Mouse (Mus musculus) forelimb bud, embryonic 11.5 days (tissue): ENCODE results near the gene Creg2.
A peak's percentile ranks its signal among the peaks of the same experiment; 100 is the strongest.

ENCODE experiments used
- DNase-seq: peaks from one replicate; pipeline ENCODE4 v3.0.0-alpha.2; 2012; ENCODE audit warnings: low read depth, low spot score

Creg2 gene

DNA sequence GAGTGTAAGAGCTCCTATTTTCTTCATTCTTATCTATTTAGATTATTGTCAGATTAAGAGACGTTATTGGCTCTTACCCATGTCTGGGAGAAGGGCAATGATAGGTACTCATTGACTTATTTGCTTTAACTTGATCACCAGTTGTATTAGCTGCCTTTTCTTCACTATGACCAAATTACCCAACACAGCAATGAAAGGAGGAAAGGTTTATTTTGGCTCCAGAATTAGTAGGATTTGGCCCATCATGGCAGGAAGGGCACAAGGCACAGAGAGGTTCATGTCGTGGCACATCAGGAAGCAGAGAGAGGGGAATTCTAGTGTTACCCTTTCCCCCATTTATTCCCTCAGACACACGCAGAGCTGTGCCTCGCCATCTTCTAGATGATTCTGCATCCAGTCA, 1.8 kb upstream of the Creg2 start:
- no peak for DNase-seq

DNA sequence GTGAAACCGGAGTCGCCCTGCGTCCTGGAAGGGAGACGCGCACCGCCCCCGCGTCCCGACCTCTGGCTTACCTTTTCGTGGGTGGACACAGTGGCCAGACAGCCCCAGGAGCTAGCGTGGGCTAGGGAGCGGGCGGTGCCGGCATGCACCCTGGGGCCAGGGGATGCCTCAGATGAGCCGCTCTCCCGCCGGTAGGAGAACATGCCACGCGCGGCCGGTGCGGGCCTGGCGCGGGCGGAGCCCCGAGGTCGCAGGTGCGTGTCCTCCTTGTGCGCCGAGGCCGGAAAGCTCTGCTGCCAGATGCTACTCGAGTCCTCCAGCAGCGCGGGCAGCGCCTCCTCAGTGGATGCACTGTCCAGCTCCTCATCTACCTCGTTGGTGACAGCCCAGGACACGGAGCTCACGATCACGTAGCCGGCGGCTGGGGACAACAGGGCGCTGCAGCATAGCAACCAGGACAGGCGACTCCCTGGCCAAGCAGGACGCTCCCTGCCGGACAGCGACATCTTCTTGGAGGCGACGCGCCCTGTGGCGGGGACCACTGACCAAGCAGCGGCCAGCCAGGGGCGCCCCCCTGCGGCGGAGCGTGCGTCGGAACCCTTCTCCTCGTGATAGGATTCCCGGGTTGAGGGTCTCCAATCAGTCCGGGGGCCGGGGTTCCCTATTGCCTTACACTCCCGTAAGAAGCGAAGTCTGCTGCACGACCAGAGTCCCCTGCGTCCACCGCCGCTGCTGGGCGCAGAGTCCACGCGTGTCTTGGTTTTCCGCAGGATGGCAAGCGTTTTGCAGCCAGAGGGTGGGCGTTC, 636 bp downstream of the Creg2 start:
- peak; percentile 52 for DNase-seq

DNA sequence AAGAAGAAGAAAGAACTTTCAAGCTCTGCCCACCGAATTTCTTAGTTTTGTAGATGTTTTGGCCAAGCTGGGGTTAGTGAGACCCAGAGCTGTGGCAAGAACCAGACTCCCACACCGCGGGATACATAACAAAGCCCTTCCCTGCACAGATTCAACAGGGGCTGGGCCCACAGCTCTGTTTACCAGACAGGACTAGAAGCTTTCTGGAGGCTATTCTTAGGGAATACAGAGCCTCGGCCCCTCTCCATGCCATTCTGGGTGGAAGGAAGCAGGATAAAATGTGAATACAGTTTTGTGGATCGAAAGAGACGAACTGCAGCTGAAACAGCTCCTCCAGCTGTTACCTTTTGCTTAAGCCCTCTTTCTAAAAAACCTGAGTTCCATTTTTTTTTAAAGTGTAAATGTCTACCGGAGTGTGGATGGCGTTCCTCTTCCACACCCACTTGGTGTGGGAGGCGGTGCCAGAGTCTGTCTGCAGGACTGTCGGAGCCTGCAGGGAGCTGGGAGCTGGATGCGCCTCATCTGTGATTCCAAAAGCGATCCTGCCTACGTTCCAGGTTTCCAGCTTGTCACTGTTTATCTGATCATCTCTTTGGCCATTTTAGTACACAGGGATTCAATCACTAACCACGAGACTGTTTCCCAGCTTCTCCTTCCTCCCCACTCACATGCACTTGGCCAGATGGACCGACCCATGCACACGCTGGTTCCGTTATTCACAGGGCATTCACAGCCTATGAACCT, 1.4 kb downstream of the Creg2 start:
- no peak for DNase-seq

DNA sequence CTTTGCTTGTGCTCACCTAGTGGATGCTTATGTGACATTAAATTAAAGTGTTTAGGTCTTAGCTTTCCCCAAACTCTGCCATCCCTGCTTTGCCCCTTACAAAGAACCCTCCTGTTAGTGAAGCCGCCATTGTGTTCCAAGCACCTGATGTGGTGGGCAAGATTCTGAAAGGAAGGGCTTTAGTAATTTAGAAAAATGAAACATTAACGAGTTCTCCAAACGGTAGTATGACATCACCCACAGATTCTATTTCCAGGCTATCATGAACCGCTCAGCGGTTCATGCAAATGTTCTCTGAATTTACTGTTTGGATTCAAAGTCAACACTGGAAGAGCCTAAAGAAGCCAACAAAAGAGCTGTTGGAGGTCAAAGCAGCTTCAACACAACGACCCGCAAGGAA, 2.7 kb downstream of the Creg2 start:
- DNase-seq, result no peak

DNA sequence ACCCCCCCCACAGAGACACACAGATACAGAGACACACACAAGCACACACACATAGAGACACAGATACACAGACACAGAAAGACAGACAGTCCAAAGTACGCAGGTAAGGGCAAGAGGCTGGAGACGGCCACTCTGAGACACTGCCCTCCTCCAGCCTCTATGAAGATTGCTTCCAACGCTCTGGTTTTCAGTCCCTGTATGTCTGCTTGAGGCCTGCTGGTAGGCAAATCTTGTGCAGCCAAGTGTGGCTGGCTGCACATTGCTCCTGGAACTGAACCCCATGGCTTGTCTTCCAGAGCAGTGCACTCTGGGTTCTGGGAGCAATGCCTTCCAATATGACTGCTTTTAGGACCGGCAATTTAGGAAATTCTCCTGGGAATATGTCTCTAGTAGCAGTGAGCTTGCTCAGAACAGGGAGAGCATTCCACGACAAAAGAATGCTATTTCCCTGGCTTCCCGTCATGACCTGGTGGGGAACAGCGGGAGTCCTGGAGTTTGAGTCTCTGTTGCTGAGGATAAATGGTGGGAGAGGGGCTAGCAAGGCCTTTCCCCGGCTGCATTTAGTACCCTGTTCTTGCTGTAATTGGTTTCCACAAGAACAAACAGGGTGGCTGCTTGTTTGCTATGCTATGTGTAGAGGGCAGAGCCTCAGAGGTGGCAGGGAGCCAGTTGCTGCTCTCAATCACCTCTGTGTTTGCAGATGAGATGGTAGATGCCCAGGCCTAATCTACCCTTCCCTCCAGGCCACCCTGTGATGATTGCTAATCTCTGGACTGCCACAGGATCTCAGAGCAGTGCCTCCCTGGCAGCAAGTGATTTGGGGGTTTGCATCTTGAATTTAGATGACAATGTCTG, 5.1 kb downstream of the Creg2 start:
- DNase-seq, result no peak

DNA sequence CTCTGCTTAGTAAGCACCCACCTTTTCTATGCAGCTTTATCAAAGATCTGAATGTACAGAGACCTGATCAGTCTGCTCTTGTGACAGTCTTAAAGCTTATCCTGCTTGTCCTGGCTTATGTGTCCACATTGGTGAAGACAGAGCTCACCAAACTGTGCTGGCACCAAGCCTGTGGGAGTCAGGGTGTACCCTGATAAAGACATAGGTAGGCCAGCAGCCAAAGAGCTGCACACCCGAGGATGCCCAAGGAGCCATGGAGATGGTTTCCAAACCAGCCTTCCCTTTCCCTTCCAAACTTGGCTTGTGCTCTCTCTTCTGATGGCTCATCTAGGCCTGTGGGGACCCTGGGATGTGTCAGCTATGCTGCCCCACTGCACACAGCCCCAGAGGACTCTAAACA, 6.9 kb downstream of the Creg2 start:
- no peak for DNase-seq

DNA sequence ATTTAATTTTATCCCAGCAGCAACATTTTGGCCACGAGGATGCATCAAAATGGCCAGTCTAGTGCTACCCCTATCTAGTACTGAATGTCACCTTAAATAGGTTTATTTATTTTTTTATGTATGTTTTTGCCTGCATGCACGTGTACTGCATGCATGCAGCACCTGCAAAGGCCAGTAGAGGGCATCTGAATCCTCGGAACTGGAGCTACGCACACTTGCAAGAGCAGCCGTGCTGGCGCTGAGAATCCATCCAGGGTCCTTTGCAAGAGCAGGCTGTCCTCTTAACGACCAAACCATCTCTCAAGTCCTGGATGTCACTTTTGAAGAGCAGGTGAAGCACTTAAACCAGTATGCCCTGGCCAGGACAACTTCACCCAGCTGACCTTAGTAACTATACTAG, 9.6 kb downstream of the Creg2 start:
- DNase-seq, result no peak

DNA sequence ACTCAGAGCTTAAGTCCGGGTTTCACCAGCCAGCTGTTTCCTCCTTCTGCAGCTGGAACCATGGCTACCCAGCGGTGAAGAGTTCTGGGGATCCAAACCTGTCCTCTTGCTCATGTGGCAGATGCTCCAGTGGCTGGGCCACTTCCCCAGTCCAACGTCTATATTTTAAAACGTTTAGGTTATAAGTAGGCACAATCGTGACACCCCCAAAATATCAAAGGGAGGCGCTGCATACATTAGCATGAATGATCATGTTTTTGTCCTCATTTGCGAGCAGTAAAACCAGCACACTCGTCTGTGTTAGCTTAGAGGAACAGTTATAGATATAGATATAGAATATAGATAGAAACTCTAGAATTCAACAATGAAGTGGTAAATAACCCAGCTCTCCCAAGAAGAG, 14.1 kb downstream of the Creg2 start:
- DNase-seq, result no peak

DNA sequence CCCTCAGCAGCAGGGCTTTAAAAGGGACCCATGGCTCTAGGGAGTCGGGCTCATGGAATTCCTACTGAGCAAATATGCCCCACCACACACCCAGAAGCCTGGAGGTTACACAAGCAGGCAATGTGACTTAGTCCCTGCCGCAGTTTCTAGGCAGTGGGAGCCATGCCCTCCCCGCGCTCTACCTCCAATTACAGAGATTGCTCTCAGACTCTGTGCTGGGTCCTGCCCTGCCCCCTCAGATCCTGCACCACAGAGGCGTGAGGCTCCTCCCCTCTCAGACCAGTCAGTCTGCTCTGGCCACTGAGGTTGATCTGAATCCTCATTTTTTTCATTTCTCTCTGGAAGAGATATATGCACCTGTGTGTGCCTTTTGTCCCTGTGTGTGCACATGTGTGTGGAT, 14.6 kb downstream of the Creg2 start:
- DNase-seq, result no peak

DNA sequence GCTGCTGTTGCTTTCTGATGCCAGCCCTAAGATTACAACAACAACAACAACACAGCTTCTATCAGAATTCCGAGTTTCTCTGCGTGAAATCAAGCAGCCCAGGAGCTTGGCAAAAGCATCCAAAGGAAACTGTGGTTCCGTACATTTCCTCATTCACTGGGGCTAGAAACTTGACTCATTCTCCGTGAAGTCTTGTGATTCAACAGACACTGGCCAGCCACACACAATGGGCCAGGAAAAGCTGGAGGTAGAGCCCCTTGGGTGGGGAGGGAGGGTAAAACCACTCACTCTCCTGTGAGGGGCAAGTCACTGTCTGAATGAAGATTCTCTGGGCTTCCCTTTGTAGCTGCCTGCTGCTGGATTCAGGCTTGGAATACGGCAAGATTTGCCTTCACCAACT, 15.1 kb downstream of the Creg2 start:
- no peak for DNase-seq

DNA sequence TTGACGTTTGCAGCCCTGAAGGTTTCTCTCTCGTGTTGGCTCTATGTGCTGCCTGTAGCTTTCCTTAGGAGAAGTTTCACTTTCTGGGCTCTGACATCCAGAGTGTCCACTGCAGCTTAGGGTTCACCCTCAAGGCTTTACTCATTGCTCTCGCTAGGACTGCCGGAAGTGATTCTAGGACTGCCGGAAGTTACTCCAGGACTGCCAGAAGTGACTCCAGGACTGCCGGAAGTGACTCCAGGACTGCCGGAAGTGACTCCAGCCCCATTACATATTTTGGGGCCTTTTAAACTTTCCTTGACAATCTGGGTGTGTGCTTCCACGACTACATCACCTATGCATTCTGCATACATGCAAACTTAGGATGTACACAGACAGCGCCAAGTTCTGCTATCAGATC, 22.7 kb downstream of the Creg2 start:
- no peak for DNase-seq

DNA sequence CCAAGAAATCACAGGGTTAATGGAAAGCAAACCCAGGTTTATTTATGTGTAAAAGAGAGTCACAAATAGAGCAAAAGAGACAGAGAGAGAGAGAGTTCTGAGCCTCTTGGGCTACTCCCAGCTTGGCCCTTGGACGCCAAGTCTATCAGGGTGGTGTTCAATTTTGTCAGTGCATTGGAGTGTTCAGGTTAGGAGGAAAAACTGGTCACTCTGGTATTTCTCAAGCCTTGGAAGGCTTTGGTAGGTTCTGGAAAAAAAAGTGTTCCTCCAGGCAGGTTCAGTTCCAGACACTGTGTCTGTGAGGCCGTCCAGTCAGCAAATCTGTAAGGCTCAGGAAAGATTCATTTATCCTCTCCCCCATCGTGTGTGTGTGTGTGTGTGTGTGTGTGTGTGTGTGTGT, 25.8 kb downstream of the Creg2 start:
- no peak for DNase-seq

DNA sequence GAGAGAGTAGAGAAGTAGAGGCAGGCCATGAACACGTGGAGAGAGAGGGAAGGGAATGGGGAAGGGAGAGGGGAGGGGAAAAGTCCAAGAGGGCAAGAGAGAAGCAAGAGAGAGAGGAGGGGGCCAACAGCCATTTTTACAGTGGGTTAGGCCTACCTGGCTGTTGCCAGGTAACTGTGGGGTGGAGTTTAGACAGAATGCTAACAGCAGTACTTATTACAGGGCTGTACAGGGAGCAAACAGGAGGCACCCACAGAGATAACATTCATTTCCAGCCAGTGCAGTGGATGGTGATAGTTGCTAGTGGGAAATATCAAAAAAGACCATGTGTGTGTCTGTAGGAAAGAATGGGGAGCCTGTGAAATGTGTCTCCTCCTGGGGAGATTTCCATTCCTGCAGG, 27.5 kb downstream of the Creg2 start:
- DNase-seq, result no peak

DNA sequence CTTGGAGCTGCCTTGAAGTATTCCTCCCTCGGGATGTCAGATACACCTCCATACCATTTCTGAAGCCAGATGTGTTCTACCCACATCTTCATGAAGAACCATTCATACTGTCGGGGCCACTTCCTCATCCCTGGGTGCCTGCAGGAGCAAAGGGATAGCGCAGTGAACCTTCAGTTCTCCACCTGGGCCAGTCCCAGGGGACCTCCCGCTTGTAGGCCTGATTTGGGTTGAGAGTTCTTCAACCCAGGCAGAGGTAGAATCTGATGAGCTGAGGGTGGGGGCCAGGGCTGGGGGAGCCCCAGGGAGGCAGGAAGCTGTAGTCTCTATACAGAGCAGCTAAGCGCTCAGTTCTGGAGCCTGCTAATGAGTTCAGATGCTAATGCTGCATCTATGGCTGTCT, 28.2 kb downstream of the Creg2 start:
- DNase-seq, result no peak

DNA sequence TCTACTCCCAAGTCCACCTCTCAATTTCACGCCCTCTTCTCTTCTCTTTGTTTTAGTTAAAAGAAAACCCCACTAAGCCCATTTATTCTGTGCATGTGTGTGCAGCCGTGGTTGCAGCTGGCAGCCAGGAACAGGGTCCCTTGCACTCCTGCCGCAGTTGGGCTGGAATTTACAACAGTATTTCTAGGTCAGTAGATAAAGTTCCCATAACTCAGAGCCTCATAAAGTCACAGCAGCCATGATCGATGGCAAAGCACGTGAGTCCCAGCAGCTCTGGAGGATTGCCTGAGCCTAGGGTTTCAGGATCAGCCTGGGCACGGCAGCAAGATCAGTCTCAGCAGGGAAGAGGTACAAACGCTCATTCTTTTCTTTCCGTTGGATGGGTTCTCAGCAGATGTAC, 32.8 kb downstream of the Creg2 start:
- DNase-seq, result peak; percentile 41

DNA sequence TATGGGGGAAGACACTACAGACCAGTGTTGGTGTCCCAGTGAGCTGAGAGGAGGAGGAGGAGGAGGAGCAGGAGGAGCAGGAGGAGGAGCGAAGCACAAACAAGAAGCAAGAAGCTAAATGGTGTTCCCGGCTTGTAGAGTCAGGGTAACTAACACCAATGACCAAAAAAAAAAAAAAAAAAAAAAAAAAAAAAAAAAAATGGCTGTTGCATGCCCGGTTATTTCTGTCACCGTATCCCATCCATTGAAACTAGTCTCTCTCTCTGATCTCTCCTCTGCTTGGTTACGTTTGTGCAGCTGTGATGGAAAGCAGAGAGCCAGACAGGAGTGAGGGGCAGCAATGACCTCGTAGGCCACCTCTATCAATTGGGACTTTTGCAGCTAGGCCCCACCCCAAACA, 35.7 kb downstream of the Creg2 start:
- DNase-seq, result no peak

DNA sequence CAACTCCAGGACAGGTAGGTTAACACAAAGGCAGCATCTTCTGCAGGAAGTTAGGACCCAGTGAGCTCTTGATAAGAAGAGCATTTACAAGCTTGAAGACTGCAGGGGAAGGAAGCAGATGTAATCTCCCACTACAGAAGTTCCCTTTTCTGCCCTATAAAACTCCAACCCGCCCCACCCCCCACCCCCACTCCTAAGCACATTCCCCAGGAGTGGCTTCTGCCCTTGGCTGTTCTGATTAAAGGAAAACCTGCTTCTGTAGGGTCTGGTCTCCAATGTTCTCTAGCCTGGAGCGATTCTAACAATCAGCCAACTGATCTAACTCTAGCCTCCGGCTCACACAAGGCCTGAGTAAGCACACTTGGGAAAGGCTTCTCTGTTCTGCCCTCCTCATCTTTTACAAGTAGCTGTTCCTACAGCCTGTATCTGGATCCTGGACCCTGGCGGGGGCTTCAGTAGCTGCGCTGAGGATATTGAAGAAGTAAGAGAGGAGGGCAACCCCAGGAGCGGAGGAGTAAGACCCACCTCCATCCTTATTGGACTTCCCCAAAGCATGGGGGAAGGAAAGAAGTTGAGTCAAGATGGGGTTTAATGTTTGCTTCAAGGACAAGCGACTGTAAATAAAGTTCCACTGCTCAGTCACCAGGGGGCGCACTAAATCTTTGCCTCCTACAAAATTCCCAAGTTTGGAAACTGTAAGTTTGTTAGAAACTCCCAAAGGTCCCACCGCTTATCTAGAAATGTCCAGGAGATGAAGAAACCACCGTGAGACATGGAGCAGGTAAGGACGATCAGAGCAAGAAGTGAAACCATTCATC, 36.6 kb downstream of the Creg2 start:
- peak; percentile 72 for DNase-seq

DNA sequence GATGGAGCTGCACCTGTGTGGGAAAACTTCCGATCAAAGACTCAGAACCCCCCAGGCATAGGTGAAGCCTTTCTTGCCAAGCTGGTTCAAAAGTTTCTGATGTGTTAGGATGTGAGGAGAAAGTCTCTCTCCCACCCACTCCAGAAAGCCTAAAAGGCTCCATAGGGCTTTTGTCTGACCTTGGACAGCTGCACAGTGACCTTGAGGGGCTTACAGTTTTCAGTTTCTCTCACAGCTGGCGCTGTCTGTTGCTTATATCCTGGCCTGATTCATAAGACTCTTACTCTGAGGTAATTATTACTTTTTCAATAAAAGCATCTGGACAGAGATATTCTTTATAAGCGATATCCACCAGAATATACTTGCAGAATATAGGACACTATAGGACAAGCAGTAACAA, 38.2 kb downstream of the Creg2 start:
- peak; percentile 37 for DNase-seq

DNA sequence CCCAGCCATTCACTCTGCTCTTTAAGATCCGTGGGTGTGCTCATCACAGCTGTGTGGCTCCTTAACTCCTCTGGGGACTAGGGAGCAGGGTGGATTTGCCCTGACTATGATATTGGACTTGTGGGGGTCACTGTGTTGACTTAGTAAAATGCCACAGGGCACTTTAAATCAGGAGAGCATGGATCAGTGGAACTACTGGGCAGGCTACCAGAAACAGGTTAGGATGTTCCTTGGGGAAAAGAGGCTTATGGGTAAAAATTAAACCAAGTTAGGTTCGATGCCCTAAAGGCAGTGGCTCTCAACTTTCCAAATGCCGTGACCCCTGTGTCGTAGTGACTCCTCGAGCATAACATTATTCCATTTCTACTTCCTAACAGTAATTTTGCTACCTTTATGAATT, 38.8 kb downstream of the Creg2 start:
- DNase-seq, result no peak

DNA sequence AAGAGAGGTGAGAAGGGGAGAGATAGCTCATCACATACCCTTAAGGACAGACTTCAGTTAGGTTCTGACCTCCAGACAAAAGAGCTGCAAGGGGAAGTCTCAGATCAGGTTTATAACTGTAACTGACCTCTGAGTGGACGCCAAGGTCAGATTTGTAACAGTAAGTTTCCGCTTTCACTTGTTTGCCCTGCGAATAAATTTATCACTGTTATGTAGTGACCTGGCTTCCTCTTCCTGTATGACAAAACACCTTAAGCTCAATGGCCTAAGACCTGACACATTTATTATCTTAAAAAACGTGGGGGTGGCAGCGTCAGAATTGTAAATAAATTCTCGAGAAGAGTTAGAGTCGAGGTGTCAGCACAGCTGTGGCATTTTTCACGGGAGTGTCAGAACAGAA, 42.7 kb downstream of the Creg2 start:
- DNase-seq, result no peak

DNA sequence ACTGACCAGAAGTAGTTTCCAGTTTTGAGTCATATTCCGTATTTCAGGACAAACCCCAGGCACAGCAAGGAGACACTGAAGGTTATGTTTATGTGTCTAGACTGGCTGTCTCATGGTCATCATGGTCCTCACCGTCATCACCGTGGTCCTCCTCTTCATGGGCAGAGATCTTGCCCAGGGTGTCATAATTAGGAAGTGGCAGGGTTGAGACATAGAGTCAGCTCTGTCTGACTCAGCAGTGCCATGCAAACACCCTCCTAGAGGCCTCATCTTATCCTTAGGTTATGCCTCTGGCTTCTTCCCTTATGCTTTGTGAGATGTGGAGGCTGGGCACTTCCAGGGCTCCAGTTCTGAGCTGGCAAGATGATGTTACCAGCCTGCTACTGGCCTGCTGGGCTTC, 48.8 kb downstream of the Creg2 start:
- no peak for DNase-seq

DNA sequence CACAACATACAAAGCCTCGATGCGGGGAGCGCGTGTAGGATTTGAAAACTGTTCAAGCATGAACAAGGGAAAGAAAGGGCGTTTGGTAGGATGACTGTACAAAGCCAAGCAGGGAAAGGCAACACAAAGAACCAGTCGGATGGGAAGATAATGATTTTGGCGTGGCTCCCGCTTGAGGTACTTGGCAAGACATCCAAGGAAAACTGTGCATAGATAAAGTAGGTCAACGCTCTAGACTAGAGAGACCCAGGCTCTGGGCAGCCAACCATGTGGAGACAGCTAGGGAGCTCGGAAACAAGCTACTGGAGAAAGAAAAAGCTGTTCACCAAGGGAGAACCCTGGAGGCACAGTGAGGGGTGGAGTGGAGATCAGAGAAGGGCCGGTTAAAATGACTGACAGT, 52.5 kb downstream of the Creg2 start:
- no peak for DNase-seq
